Mouse (Mus musculus): ENCODE measurements around the gene Hspbap1. TPM values are rescaled to one million over a fixed set of nuclear protein-coding genes. Genes with fewer than 3 reads are reported as not detected.

Hspbap1 gene
- polyA plus RNA-seq, 1 experiment from 2014 or later: 21.8 TPM

DNA sequence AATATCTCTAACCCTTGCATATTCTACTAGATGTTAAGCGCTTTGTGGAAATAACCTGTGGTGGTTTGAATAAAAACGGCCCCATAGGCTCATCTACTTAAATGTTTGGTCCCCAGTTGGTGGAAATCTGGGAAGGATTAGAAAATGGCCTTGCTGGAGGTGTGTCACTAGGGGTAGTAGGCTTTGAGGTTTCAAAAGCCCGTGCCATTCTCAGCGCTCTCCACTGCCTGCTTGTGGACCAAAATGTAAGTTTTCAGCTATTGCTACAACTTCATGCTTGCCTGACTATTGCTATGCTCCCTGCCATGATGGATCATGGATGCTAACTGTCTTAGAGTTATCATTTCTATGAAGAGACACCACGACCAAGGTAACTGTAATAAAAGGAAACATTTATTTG is 1.4 kb downstream of the Hspbap1 start:
- WGBS: 89% methylated on average over 5 of the region's 5 CpGs
- H3K4me2 ChIP-seq (ENCODE audit: low read length): peak overlapping the region; percentile 93; the same call in 1 of the 2 replicates
- ATAC-seq: no peak

DNA sequence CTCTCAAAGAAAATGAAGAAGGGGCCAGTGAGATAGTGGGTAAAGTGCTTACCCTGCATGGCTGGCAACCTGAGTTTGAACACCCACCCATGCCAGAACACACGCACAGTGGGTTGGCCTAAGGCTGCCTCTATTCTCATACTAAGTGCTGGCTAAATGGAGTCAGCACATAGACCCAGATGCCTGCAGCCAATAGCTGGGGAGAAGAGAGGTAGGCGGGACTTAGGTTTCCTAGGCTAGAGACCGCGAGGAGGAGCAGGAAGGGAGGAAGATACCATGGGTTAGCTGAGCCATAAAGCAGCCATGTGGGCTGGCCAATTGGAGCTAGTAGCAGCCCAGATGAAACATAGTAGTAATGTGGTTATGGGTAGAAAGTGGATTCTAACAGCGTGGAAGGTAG is 2.4 kb downstream of the Hspbap1 start:
- no peak overlapping the region for H3K4me3 ChIP-seq (replicated peaks; ENCODE audit: low read length)
- no peaks in the 10 kb centered on the region for H3K27me3 ChIP-seq (replicated peaks; ENCODE audit: control insufficient read depth, insufficient read depth, low read length)
- WGBS: 92% methylated on average over 5 of the region's 5 CpGs
- no peak for ATAC-seq
- H3K27ac ChIP-seq (ENCODE audit: low read length): no peak overlapping the region
- no peak overlapping the region for H3K9ac ChIP-seq (replicated peaks; ENCODE audit: low read depth, low read length)
- H3K9me3 ChIP-seq (ENCODE audit: control insufficient read depth, low read length): no peaks in the 10 kb centered on the region
- no peak overlapping the region for H3K4me2 ChIP-seq (ENCODE audit: low read length)
- no peaks in the 10 kb centered on the region for H3K36me3 ChIP-seq (ENCODE audit: control insufficient read depth, insufficient read depth)
- peaks cover 23% of the 10 kb centered on the region for H3K4me1 ChIP-seq (replicated peaks; ENCODE audit: control insufficient read depth, insufficient read depth, low read length)

More for the DNA sequence above, 1.4 kb downstream of the Hspbap1 start:
- no peaks in the 10 kb centered on the region for H3K36me3 ChIP-seq (ENCODE audit: control insufficient read depth, insufficient read depth)
- no peaks in the 10 kb centered on the region for H3K9me3 ChIP-seq (ENCODE audit: control insufficient read depth, low read length)
- no peak overlapping the region for H3K9ac ChIP-seq (replicated peaks; ENCODE audit: low read depth, low read length)
- no peak overlapping the region for H3K4me3 ChIP-seq (replicated peaks; ENCODE audit: low read length)
- no peaks in the 10 kb centered on the region for H3K27me3 ChIP-seq (replicated peaks; ENCODE audit: control insufficient read depth, insufficient read depth, low read length)
- peaks cover 27% of the 10 kb centered on the region for H3K4me1 ChIP-seq (replicated peaks; ENCODE audit: control insufficient read depth, insufficient read depth, low read length)
- H3K27ac ChIP-seq (ENCODE audit: low read length): no peak overlapping the region

GRCm38 (mm10) chr16:35775835-35776234 is 5.7 kb downstream of the Hspbap1 start:
- Histone ChIP-seq H3K4me2 (ENCODE audit: low read length) (no peak overlapping the region), H3K36me3 (ENCODE audit: control insufficient read depth, insufficient read depth) (no peaks in the 10 kb centered on the region), H3K4me1 (replicated peaks; ENCODE audit: control insufficient read depth, insufficient read depth, low read length) (peaks cover 10% of the 10 kb centered on the region), H3K9me3 (ENCODE audit: control insufficient read depth, low read length) (no peaks in the 10 kb centered on the region), H3K27me3 (replicated peaks; ENCODE audit: control insufficient read depth, insufficient read depth, low read length) (no peaks in the 10 kb centered on the region), H3K9ac (replicated peaks; ENCODE audit: low read depth, low read length) (no peak overlapping the region), H3K4me3 (replicated peaks; ENCODE audit: low read length) (no peak overlapping the region), H3K27ac (ENCODE audit: low read length) (no peak overlapping the region)
- WGBS: 93% methylated on average over 1 of the region's 1 CpGs
- ATAC-seq: no peak

- H3K9me3 ChIP-seq (ENCODE audit: control insufficient read depth, low read length): no peaks in the 10 kb centered on the region
Observed at GRCm38 (mm10) chr16:35776737-35777136, 6.6 kb downstream of the Hspbap1 start.

GRCm38 (mm10) chr16:35777768-35778167 is 7.6 kb downstream of the Hspbap1 start:
- no peak overlapping the region for H3K4me3 ChIP-seq (replicated peaks; ENCODE audit: low read length)
- no peak overlapping the region for H3K9ac ChIP-seq (replicated peaks; ENCODE audit: low read depth, low read length)
- WGBS: 96% methylated on average over 4 of the region's 4 CpGs
- H3K36me3 ChIP-seq (ENCODE audit: control insufficient read depth, insufficient read depth): no peaks in the 10 kb centered on the region
- no peaks in the 10 kb centered on the region for H3K27me3 ChIP-seq (replicated peaks; ENCODE audit: control insufficient read depth, insufficient read depth, low read length)
- no peak for ATAC-seq
- H3K9me3 ChIP-seq (ENCODE audit: control insufficient read depth, low read length): no peaks in the 10 kb centered on the region
- no peaks in the 10 kb centered on the region for H3K4me1 ChIP-seq (replicated peaks; ENCODE audit: control insufficient read depth, insufficient read depth, low read length)
- no peak overlapping the region for H3K27ac ChIP-seq (ENCODE audit: low read length)
- no peak overlapping the region for H3K4me2 ChIP-seq (ENCODE audit: low read length)

More at GRCm38 (mm10) chr16:35776737-35777136, 6.6 kb downstream of the Hspbap1 start:
- Histone ChIP-seq H3K27me3 (replicated peaks; ENCODE audit: control insufficient read depth, insufficient read depth, low read length) (no peaks in the 10 kb centered on the region), H3K4me1 (replicated peaks; ENCODE audit: control insufficient read depth, insufficient read depth, low read length) (peaks cover under 1% of the 10 kb centered on the region), H3K27ac (ENCODE audit: low read length) (no peak overlapping the region), H3K4me3 (replicated peaks; ENCODE audit: low read length) (no peak overlapping the region), H3K9ac (replicated peaks; ENCODE audit: low read depth, low read length) (no peak overlapping the region), H3K4me2 (ENCODE audit: low read length) (no peak overlapping the region), H3K36me3 (ENCODE audit: control insufficient read depth, insufficient read depth) (no peaks in the 10 kb centered on the region)
- 91% methylated on average over 7 of the region's 7 CpGs for WGBS
- no peak for ATAC-seq

- Histone ChIP-seq H3K27ac (ENCODE audit: low read length) (no peak overlapping the region), H3K4me1 (replicated peaks; ENCODE audit: control insufficient read depth, insufficient read depth, low read length) (no peaks in the 10 kb centered on the region), H3K36me3 (ENCODE audit: control insufficient read depth, insufficient read depth) (no peaks in the 10 kb centered on the region), H3K27me3 (replicated peaks; ENCODE audit: control insufficient read depth, insufficient read depth, low read length) (no peaks in the 10 kb centered on the region), H3K4me3 (replicated peaks; ENCODE audit: low read length) (no peak overlapping the region), H3K4me2 (ENCODE audit: low read length) (no peak overlapping the region), H3K9me3 (ENCODE audit: control insufficient read depth, low read length) (no peaks in the 10 kb centered on the region), H3K9ac (replicated peaks; ENCODE audit: low read depth, low read length) (no peak overlapping the region)
- no peak for ATAC-seq
- 48% methylated on average over 7 of the region's 7 CpGs for WGBS
Observed at GRCm38 (mm10) chr16:35779681-35780080, 9.5 kb downstream of the Hspbap1 start.

- no peak for ATAC-seq
- H3K36me3 ChIP-seq (ENCODE audit: control insufficient read depth, insufficient read depth): no peaks in the 10 kb centered on the region
- no peak overlapping the region for H3K4me2 ChIP-seq (ENCODE audit: low read length)
- WGBS: 89% methylated on average over 9 of the region's 9 CpGs
- H3K9ac ChIP-seq (replicated peaks; ENCODE audit: low read depth, low read length): no peak overlapping the region
- no peak overlapping the region for H3K4me3 ChIP-seq (replicated peaks; ENCODE audit: low read length)
- H3K27me3 ChIP-seq (replicated peaks; ENCODE audit: control insufficient read depth, insufficient read depth, low read length): no peaks in the 10 kb centered on the region
- no peaks in the 10 kb centered on the region for H3K9me3 ChIP-seq (ENCODE audit: control insufficient read depth, low read length)
- H3K27ac ChIP-seq (ENCODE audit: low read length): no peak overlapping the region
- no peaks in the 10 kb centered on the region for H3K4me1 ChIP-seq (replicated peaks; ENCODE audit: control insufficient read depth, insufficient read depth, low read length)
Observed at GRCm38 (mm10) chr16:35781096-35781495, 10.9 kb downstream of the Hspbap1 start.

- no peak overlapping the region for H3K9ac ChIP-seq (replicated peaks; ENCODE audit: low read depth, low read length)
- no peaks in the 10 kb centered on the region for H3K9me3 ChIP-seq (ENCODE audit: control insufficient read depth, low read length)
- 87% methylated on average over 5 of the region's 5 CpGs for whole genome bisulfite sequencing
- no peak for ATAC-seq
- H3K4me3 ChIP-seq (replicated peaks; ENCODE audit: low read length): no peak overlapping the region
- H3K27me3 ChIP-seq (replicated peaks; ENCODE audit: control insufficient read depth, insufficient read depth, low read length): no peaks in the 10 kb centered on the region
- H3K4me2 ChIP-seq (ENCODE audit: low read length): no peak overlapping the region
- H3K36me3 ChIP-seq (ENCODE audit: control insufficient read depth, insufficient read depth): no peaks in the 10 kb centered on the region
- no peaks in the 10 kb centered on the region for H3K4me1 ChIP-seq (replicated peaks; ENCODE audit: control insufficient read depth, insufficient read depth, low read length)
- no peak overlapping the region for H3K27ac ChIP-seq (ENCODE audit: low read length)
Observed at GRCm38 (mm10) chr16:35781651-35782050, 11.5 kb downstream of the Hspbap1 start.

GRCm38 (mm10) chr16:35782451-35783206 is 12.5 kb downstream of the Hspbap1 start:
- Histone ChIP-seq H3K9ac (replicated peaks; ENCODE audit: low read depth, low read length) (no peak overlapping the region), H3K27me3 (replicated peaks; ENCODE audit: control insufficient read depth, insufficient read depth, low read length) (no peaks in the 10 kb centered on the region), H3K4me2 (ENCODE audit: low read length) (no peak overlapping the region), H3K4me1 (replicated peaks; ENCODE audit: control insufficient read depth, insufficient read depth, low read length) (no peaks in the 10 kb centered on the region), H3K9me3 (ENCODE audit: control insufficient read depth, low read length) (no peaks in the 10 kb centered on the region), H3K36me3 (ENCODE audit: control insufficient read depth, insufficient read depth) (no peaks in the 10 kb centered on the region), H3K27ac (ENCODE audit: low read length) (no peak overlapping the region), H3K4me3 (replicated peaks; ENCODE audit: low read length) (no peak overlapping the region)
- ATAC-seq: no peak
- 87% methylated on average over 13 of the region's 13 CpGs for WGBS

DNA sequence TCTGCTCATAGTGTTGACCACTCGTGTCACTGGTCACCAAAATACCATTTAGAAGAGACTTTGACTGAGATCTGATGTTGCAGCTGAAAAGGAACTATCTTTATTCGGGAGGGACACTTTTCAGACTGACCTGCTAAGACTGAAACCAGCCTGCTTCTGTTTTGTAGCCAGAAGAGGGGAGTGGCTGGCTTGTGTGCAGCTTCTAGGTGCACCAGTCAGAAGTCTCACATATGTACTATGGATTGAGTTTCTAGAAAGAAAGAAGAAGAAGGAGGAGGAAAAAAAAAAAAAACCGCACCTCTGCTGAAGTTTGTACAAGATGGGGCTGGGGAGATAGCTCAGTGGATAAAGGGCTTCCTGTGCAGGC is 13.0 kb downstream of the Hspbap1 start:
- 86% methylated on average over 3 of the region's 3 CpGs for WGBS

More for the DNA sequence above, 13.0 kb downstream of the Hspbap1 start:
- no peak overlapping the region for H3K27ac ChIP-seq (ENCODE audit: low read length)
- no peak overlapping the region for H3K4me3 ChIP-seq (replicated peaks; ENCODE audit: low read length)
- no peak overlapping the region for H3K9ac ChIP-seq (replicated peaks; ENCODE audit: low read depth, low read length)
- no peaks in the 10 kb centered on the region for H3K36me3 ChIP-seq (ENCODE audit: control insufficient read depth, insufficient read depth)
- no peaks in the 10 kb centered on the region for H3K27me3 ChIP-seq (replicated peaks; ENCODE audit: control insufficient read depth, insufficient read depth, low read length)
- no peak for ATAC-seq
- no peaks in the 10 kb centered on the region for H3K4me1 ChIP-seq (replicated peaks; ENCODE audit: control insufficient read depth, insufficient read depth, low read length)
- H3K4me2 ChIP-seq (ENCODE audit: low read length): no peak overlapping the region
- H3K9me3 ChIP-seq (ENCODE audit: control insufficient read depth, low read length): no peaks in the 10 kb centered on the region

Data from forebrain, embryonic 16.5 days (tissue).